Mouse (Mus musculus) myocyte (in vitro differentiated cells): ENCODE results near the gene Rbm12b1.
"Not testable (repeated sequence)": the region's sequence is repeated elsewhere in the genome, so short reads cannot be mapped to it uniquely, and the experiment has no call there.

Experiments used
- CEBPB ChIP-seq: IDR thresholded peaks from 2 replicates; pipeline ENCODE4 v1.6.1; 2011; ENCODE audit warnings: mild to moderate bottlenecking, moderate library complexity; ENCODE audit not compliant: poor library complexity, insufficient read depth, severe bottlenecking
- MAX ChIP-seq: IDR thresholded peaks from one replicate; pipeline ENCODE4 v1.6.1; 2011; ENCODE audit warnings: low read depth, mild to moderate bottlenecking, control low read depth
- POLR2A ChIP-seq: IDR thresholded peaks from one replicate; pipeline ENCODE4 v1.6.1; 2011; ENCODE audit warnings: low read depth, mild to moderate bottlenecking, control low read depth, moderate library complexity; ENCODE audit not compliant: insufficient read length
- POLR2AphosphoS2 ChIP-seq: IDR thresholded peaks from one replicate; pipeline ENCODE4 v1.6.1; 2011; ENCODE audit warnings: low read depth, control low read depth; ENCODE audit not compliant: insufficient read length
- TCF12 ChIP-seq: IDR thresholded peaks from one replicate; pipeline ENCODE4 v1.6.1; 2011; ENCODE audit warnings: mild to moderate bottlenecking, control low read depth; ENCODE audit not compliant: poor library complexity, insufficient read depth, severe bottlenecking

GRCm38 (mm10) chr4:12140141-12140567, at the start of gene Rbm12b1:
- not testable (repeated sequence) for TF ChIP-seq POLR2A, POLR2AphosphoS2, CEBPB, TCF12, MAX
